Mouse (Mus musculus): Measurements from ENCODE around the gene 2210408I21Rik.

GRCm38 (mm10) chr13:77385448-77385970 is 250.2 kb downstream of the 2210408I21Rik start:
- no peak for TF ChIP-seq CTCF (IDR thresholded peaks at IDR 0.05; ENCODE audit: low read depth, low read length)
- no peak for TF ChIP-seq POLR2A (IDR thresholded peaks at IDR 0.05; ENCODE audit: insufficient read depth, low read length)

Data from ES-Bruce4 (cell line).